8 mouse cellular contexts compared by ENCODE assay signal in genomic region chr4:87785132-87786074, GRCm38 (mm10).
DNase-seq lines count a peak whose midpoint lies in the region; ATAC-seq and TF ChIP-seq lines count a peak whose summit lies in the region.

No protein-coding gene starts in this region.

- no peak overlapping the region for H3K4me3 ChIP-seq in embryonic facial prominence, embryonic 11.5 days (ENCODE audit: low read depth, low read length)
- H3K4me3 ChIP-seq in heart, postnatal 0 days (ENCODE audit: low read depth, low read length): no peak overlapping the region
- no peak overlapping the region for H3K4me3 ChIP-seq in lung, embryonic 15.5 days

- H3K4me1 ChIP-seq in embryonic facial prominence, embryonic 11.5 days (ENCODE audit: control insufficient read depth, insufficient read depth, low read length): no peaks in the 10 kb centered on the region
- 0 out of 2 replicates have a peak, but pooled peaks cover 3% of the 10 kb centered on the region for H3K4me1 ChIP-seq in heart, postnatal 0 days (ENCODE audit: control insufficient read depth, insufficient read depth)
- peaks cover 10% of the 10 kb centered on the region for H3K4me1 ChIP-seq in lung, embryonic 15.5 days

- H3K36me3 ChIP-seq in embryonic facial prominence, embryonic 11.5 days (replicated peaks; ENCODE audit: control insufficient read depth, insufficient read depth, low read depth, low read length): no peaks in the 10 kb centered on the region
- no peaks in the 10 kb centered on the region for H3K36me3 ChIP-seq in heart, postnatal 0 days (replicated peaks; ENCODE audit: control insufficient read depth, insufficient read depth, low read length)
- peaks cover 17% of the 10 kb centered on the region; the same call in 1 of the 2 replicates for H3K36me3 ChIP-seq in lung, embryonic 15.5 days

- 18% methylated on average over 12 of the region's 12 CpGs for WGBS in embryonic facial prominence, embryonic 11.5 days
- WGBS in heart, postnatal 0 days: 40% methylated on average over 12 of the region's 12 CpGs
- WGBS in lung, embryonic 15.5 days: 23% methylated on average over 12 of the region's 12 CpGs

- H3K4me2 ChIP-seq in embryonic facial prominence, embryonic 11.5 days (ENCODE audit: low read depth, low read length): no peak overlapping the region
- H3K4me2 ChIP-seq in heart, postnatal 0 days (ENCODE audit: low read depth, low read length): no peak overlapping the region
- no peak overlapping the region; the same call in 1 of the 2 replicates for H3K4me2 ChIP-seq in lung, embryonic 15.5 days

- no peaks in the 10 kb centered on the region for H3K9me3 ChIP-seq in embryonic facial prominence, embryonic 11.5 days (replicated peaks; ENCODE audit: control insufficient read depth, low read length)
- H3K9me3 ChIP-seq in heart, postnatal 0 days (replicated peaks; ENCODE audit: control insufficient read depth, low read length): no peaks in the 10 kb centered on the region
- no peaks in the 10 kb centered on the region for H3K9me3 ChIP-seq in lung, embryonic 15.5 days

- peak; percentile 3 to 9 for DNase-seq in B cell, adult 2 months
- peak; percentile 57 for DNase-seq in adrenal gland, adult 2 months
- peak; percentile 74 for DNase-seq in embryonic facial prominence, embryonic 11.5 days (ENCODE audit: low spot score)
- DNase-seq in heart, postnatal 0 days (ENCODE audit: low spot score): peak; percentile 42
- DNase-seq in kidney, postnatal 36 days: peak; percentile 37 to 71
- peak; percentile 65 for DNase-seq in right cerebral cortex, adult 18-20 months

- peak; percentile 76 for TF ChIP-seq CTCF in heart, postnatal 0 days (IDR thresholded peaks at IDR 0.05; ENCODE audit: low read depth)

- H3K27me3 ChIP-seq in embryonic facial prominence, embryonic 11.5 days (ENCODE audit: control insufficient read depth, insufficient read depth, low read length): no peaks in the 10 kb centered on the region
- no peaks in the 10 kb centered on the region for H3K27me3 ChIP-seq in heart, postnatal 0 days (ENCODE audit: control insufficient read depth, insufficient read depth, low read length)
- H3K27me3 ChIP-seq in lung, embryonic 15.5 days: no peaks in the 10 kb centered on the region

- ATAC-seq in embryonic facial prominence, embryonic 11.5 days (replicated peaks; ENCODE audit: insufficient number of reproducible peaks, low FRiP score, low TSS enrichment, low read depth): 0 out of 2 replicates have a peak, but pooled peaks have one; percentile 67
- ATAC-seq in heart, postnatal 0 days (ENCODE audit: insufficient read depth, low read depth): peak; percentile 53
- ATAC-seq in lung, embryonic 15.5 days (ENCODE audit: borderline replicate concordance, extremely low read depth, low FRiP score, low TSS enrichment): 0 out of 2 replicates have a peak, but pooled peaks have one; percentile 49
- no peak for ATAC-seq in megakaryocyte-erythroid progenitor cell, adult 5-6 weeks (replicated peaks; ENCODE audit: low FRiP score, low TSS enrichment, poor library complexity, severe bottlenecking)

- no peak overlapping the region for H3K27ac ChIP-seq in embryonic facial prominence, embryonic 11.5 days (replicated peaks; ENCODE audit: low read depth, low read length)
- no peak overlapping the region for H3K27ac ChIP-seq in heart, postnatal 0 days (ENCODE audit: low read depth)
- H3K27ac ChIP-seq in lung, embryonic 15.5 days: no peak overlapping the region; the same call in 1 of the 2 replicates

- H3K9ac ChIP-seq in embryonic facial prominence, embryonic 11.5 days (replicated peaks; ENCODE audit: low read length): no peak overlapping the region
- H3K9ac ChIP-seq in heart, postnatal 0 days (replicated peaks; ENCODE audit: low read depth, low read length): no peak overlapping the region
- no peak overlapping the region for H3K9ac ChIP-seq in lung, embryonic 15.5 days

- no peak for TF ChIP-seq EP300 in heart, postnatal 0 days (IDR thresholded peaks at IDR 0.05; ENCODE audit: low read depth)

Comparison
In these comparisons a context has a peak if more than half of its experiments do, and no peak if none do; other contexts are left out.
1. DNase-seq: peak in every context shown above with its lines; median percentile 74 in embryonic facial prominence, embryonic 11.5 days; 65 in right cerebral cortex, adult 18-20 months; 57 in adrenal gland, adult 2 months; 54 in kidney, postnatal 36 days; 42 in heart, postnatal 0 days; 6 in B cell, adult 2 months.